8 mouse cellular contexts compared by ENCODE assay signal in genomic region chr10:70599126-70599924, GRCm38 (mm10). TPM values are rescaled to one million over a fixed set of nuclear protein-coding genes. Genes with fewer than 3 reads are reported as not detected.
DNase-seq lines count a peak whose midpoint lies in the region; ATAC-seq and TF ChIP-seq lines count a peak whose summit lies in the region.

No protein-coding gene starts in this region.

- WGBS in kidney, embryonic 16.5 days = under 1% methylated on average over 85 of the region's 124 CpGs
- 0% methylated on average over 57 of the region's 124 CpGs for WGBS in limb, embryonic 14.5 days
- WGBS in midbrain, postnatal 0 days = under 1% methylated on average over 65 of the region's 124 CpGs

- peak overlapping the region; percentile 74 for H3K27ac ChIP-seq in kidney, embryonic 16.5 days (ENCODE audit: low read length)
- no peak overlapping the region for H3K27ac ChIP-seq in limb, embryonic 14.5 days (replicated peaks; ENCODE audit: low read depth, low read length)
- H3K27ac ChIP-seq in midbrain, postnatal 0 days (ENCODE audit: low read depth, low read length) = peak overlapping the region; percentile 97

- H3K27me3 ChIP-seq in kidney, embryonic 16.5 days (ENCODE audit: insufficient read depth, low read length) = peaks cover 22% of the 10 kb centered on the region
- peaks cover 23% of the 10 kb centered on the region; the same call in 1 of the 2 replicates for H3K27me3 ChIP-seq in limb, embryonic 14.5 days (ENCODE audit: control insufficient read depth, insufficient read depth, low read length)
- H3K27me3 ChIP-seq in midbrain, postnatal 0 days (ENCODE audit: insufficient read depth, low read length) = no peaks in the 10 kb centered on the region

- no peak for TF ChIP-seq CTCF in midbrain, postnatal 0 days (IDR thresholded peaks at IDR 0.05)

- no peak for TF ChIP-seq POLR2A in limb, embryonic 14.5 days (IDR thresholded peaks at IDR 0.05; ENCODE audit: borderline replicate concordance, extremely low read depth, insufficient read depth, insufficient read length)

- peak overlapping the region; percentile 67 for H3K9ac ChIP-seq in kidney, embryonic 16.5 days (replicated peaks; ENCODE audit: low read length)
- peak overlapping the region; percentile 34 for H3K9ac ChIP-seq in limb, embryonic 14.5 days (ENCODE audit: low read depth, low read length, severe bottlenecking)
- H3K9ac ChIP-seq in midbrain, postnatal 0 days (replicated peaks; ENCODE audit: low read length, poor library complexity, severe bottlenecking) = peak overlapping the region; percentile 97

- H3K4me2 ChIP-seq in kidney, embryonic 16.5 days (replicated peaks; ENCODE audit: low read depth, low read length) = peak overlapping the region; percentile 95
- H3K4me2 ChIP-seq in limb, embryonic 14.5 days (replicated peaks; ENCODE audit: low read depth, low read length, severe bottlenecking) = peak overlapping the region; percentile 96
- H3K4me2 ChIP-seq in midbrain, postnatal 0 days (ENCODE audit: low read depth, low read length, poor library complexity, severe bottlenecking) = peak overlapping the region; percentile 91

- no peak for ATAC-seq in CD4-positive, CD25-positive, alpha-beta regulatory T cell, adult 4 months
- ATAC-seq in granulocyte monocyte progenitor cell, adult 5-6 weeks (replicated peaks; ENCODE audit: poor library complexity, severe bottlenecking) = peak; percentile 77
- ATAC-seq in kidney, embryonic 16.5 days (ENCODE audit: low FRiP score, low TSS enrichment) = peak; percentile 96
- peak; percentile 89 for ATAC-seq in limb, embryonic 14.5 days (ENCODE audit: low FRiP score, low read depth)
- ATAC-seq in midbrain, postnatal 0 days (ENCODE audit: low FRiP score) = peak; percentile 94

- peak; percentile 5 for DNase-seq in CD4-positive, CD25-positive, alpha-beta regulatory T cell, adult 2 months (ENCODE audit: low read depth, low spot score)
- peak; percentile 83 for DNase-seq in embryo, embryonic 10.5 days (ENCODE audit: low spot score)
- peak; percentile 66 for DNase-seq in limb, embryonic 14.5 days (ENCODE audit: low spot score)
- peak; percentile 96 for DNase-seq in midbrain, postnatal 0 days (ENCODE audit: low spot score)
- DNase-seq in testis, postnatal 10 days (ENCODE audit: low spot score) = peak; percentile 85

- H3K9me3 ChIP-seq in kidney, embryonic 16.5 days (ENCODE audit: low read length) = peaks cover under 1% of the 10 kb centered on the region; the same call in 1 of the 2 replicates
- no peaks in the 10 kb centered on the region for H3K9me3 ChIP-seq in limb, embryonic 14.5 days (ENCODE audit: control insufficient read depth, low read length)
- no peaks in the 10 kb centered on the region; the same call in 1 of the 2 replicates for H3K9me3 ChIP-seq in midbrain, postnatal 0 days (ENCODE audit: low read length)

- H3K4me3 ChIP-seq in kidney, embryonic 16.5 days (ENCODE audit: low read length) = peak overlapping the region; percentile 70
- H3K4me3 ChIP-seq in limb, embryonic 14.5 days (replicated peaks; ENCODE audit: low read length) = peak overlapping the region; percentile 67
- peak overlapping the region; percentile 74 for H3K4me3 ChIP-seq in midbrain, postnatal 0 days (ENCODE audit: low read depth, low read length)

- no peaks in the 10 kb centered on the region for H3K36me3 ChIP-seq in kidney, embryonic 16.5 days (ENCODE audit: insufficient read depth, low read length)
- H3K36me3 ChIP-seq in limb, embryonic 14.5 days (ENCODE audit: control insufficient read depth, insufficient read depth, low read length) = no peaks in the 10 kb centered on the region
- H3K36me3 ChIP-seq in midbrain, postnatal 0 days (ENCODE audit: insufficient read depth, low read length) = no peaks in the 10 kb centered on the region

- H3K4me1 ChIP-seq in kidney, embryonic 16.5 days (ENCODE audit: insufficient read depth, low read length) = peaks cover 12% of the 10 kb centered on the region; the same call in 1 of the 2 replicates
- H3K4me1 ChIP-seq in limb, embryonic 14.5 days (ENCODE audit: control insufficient read depth, insufficient read depth, low read length) = peaks cover 6% of the 10 kb centered on the region; the same call in 1 of the 2 replicates
- peaks cover under 1% of the 10 kb centered on the region; the same call in 1 of the 2 replicates for H3K4me1 ChIP-seq in midbrain, postnatal 0 days (ENCODE audit: insufficient read depth, low read length)

RNA-seq across cellular contexts. Expression of gene Phyhipl, which starts 56.4 kb away (rescaled TPM):
- not detected for polyA plus RNA-seq in CD4-positive, CD25-positive, alpha-beta regulatory T cell, adult 4 months (2017; shearing (Covaris generic))
- total RNA-seq in granulocyte monocyte progenitor cell, adult 5-6 weeks (2014; fragmentation: Nextera tagmentation) = not detected in 2 replicates
- total RNA-seq in granulocyte monocyte progenitor cell, adult 5-6 weeks (2017) = not detected in 2 replicates
- polyA plus RNA-seq in kidney, embryonic 16.5 days (2015; fragmentation: Nextera tagmentation; extraction: Ambion mirVana) = 26.5 and 26.9 TPM in 2 replicates
- 1.4 TPM in 2 replicates for polyA plus RNA-seq in limb, embryonic 14.5 days (2012; rRNA removed)
- polyA plus RNA-seq in limb, embryonic 14.5 days (2014; fragmentation: Nextera tagmentation; extraction: Ambion mirVana) = 1.5 and 2.3 TPM in 2 replicates
- total RNA-seq in midbrain, postnatal 0 days (2014; rRNA removed) = 38.5 and 55.4 TPM in 2 replicates
- polyA plus RNA-seq in midbrain, postnatal 0 days (2015; fragmentation: Nextera tagmentation; extraction: Ambion mirVana) = 307 and 323 TPM in 2 replicates

Comparison
In these comparisons a context has a peak if more than half of its experiments do, and no peak if none do; other contexts are left out.
1. DNase-seq: peak in every context shown above with its lines; median percentile 96 in midbrain, postnatal 0 days; 85 in testis, postnatal 10 days; 83 in embryo, embryonic 10.5 days; 66 in limb, embryonic 14.5 days; 5 in CD4-positive, CD25-positive, alpha-beta regulatory T cell, adult 2 months.
2. H3K9ac ChIP-seq: peak in every context shown above with its lines; median percentile 97 in midbrain, postnatal 0 days; 67 in kidney, embryonic 16.5 days; 34 in limb, embryonic 14.5 days.